Mouse (Mus musculus) thymus, adult 2 months (tissue): ENCODE measurements around the gene Fkbp14. TPM values are rescaled to one million over a fixed set of nuclear protein-coding genes. Genes with fewer than 3 reads are reported as not detected.

Source experiments
- DNase-seq: peaks from one replicate; pipeline ENCODE4 v3.0.0; 2021
- H3K27ac ChIP-seq: fragments of 200-500 bp; 2 replicates; pipeline ENCODE4 v1.5.1; 2012; ENCODE audit warnings: low read length, control low read depth; ENCODE audit not compliant: control insufficient read depth, insufficient read depth
- H3K27me3 ChIP-seq: fragments of 200-500 bp; 2 replicates; pipeline ENCODE4 v1.6.1; 2012; ENCODE audit warnings: mild to moderate bottlenecking, low read length, moderate library complexity, mixed read lengths; ENCODE audit not compliant: control insufficient read depth, insufficient read depth
- H3K36me3 ChIP-seq: fragments of 200-500 bp; 2 replicates; pipeline ENCODE4 v1.6.1; 2012; ENCODE audit warnings: mild to moderate bottlenecking, low read length, moderate library complexity; ENCODE audit not compliant: control insufficient read depth, insufficient read depth
- H3K4me1 ChIP-seq: fragments of 200-500 bp; replicated peaks from 2 replicates; pipeline ENCODE4 v1.6.1; 2012; ENCODE audit warnings: low read length; ENCODE audit not compliant: control insufficient read depth, insufficient read depth
- H3K4me3 ChIP-seq: fragments of 200-500 bp; 2 replicates; pipeline ENCODE4 v1.5.1; 2012; ENCODE audit warnings: mild to moderate bottlenecking, low read length, control low read depth, moderate library complexity; ENCODE audit not compliant: control insufficient read depth, insufficient read depth
- CTCF ChIP-seq: fragments of 200-500 bp; IDR thresholded peaks from 2 replicates; pipeline ENCODE4 v1.5.1; 2012; ENCODE audit warnings: mild to moderate bottlenecking, control low read depth, low read length, moderate library complexity, borderline replicate concordance; ENCODE audit not compliant: control insufficient read depth, poor library complexity, insufficient read depth; ENCODE audit errors: extremely low read depth
- POLR2A ChIP-seq: fragments of 200-500 bp; IDR thresholded peaks from 2 replicates; pipeline ENCODE4 v1.6.1; 2012; ENCODE audit warnings: mild to moderate bottlenecking, low read length, control low read depth, moderate library complexity; ENCODE audit not compliant: control insufficient read depth, poor library complexity, insufficient read depth; ENCODE audit errors: extremely low read depth
- WGBS: fragments of 180-500 bp; shearing (Covaris S2); methylation state at CpG from one replicate; pipeline ENCODE4 v1.1.7; 2018; 5-methylcytosine and 5-hydroxymethylcytosine counted together
- polyA plus RNA-seq: library from polyadenylated mRNA; depleted of rRNA; stranded (reverse); fragments of >200 nt; gene quantifications from 2 replicates; pipeline ENCODE4 v1.2.3, GENCODE M21; 2012

The Fkbp14 gene
- polyA plus RNA-seq, 1 experiment: 1.1 TPM

DNA sequence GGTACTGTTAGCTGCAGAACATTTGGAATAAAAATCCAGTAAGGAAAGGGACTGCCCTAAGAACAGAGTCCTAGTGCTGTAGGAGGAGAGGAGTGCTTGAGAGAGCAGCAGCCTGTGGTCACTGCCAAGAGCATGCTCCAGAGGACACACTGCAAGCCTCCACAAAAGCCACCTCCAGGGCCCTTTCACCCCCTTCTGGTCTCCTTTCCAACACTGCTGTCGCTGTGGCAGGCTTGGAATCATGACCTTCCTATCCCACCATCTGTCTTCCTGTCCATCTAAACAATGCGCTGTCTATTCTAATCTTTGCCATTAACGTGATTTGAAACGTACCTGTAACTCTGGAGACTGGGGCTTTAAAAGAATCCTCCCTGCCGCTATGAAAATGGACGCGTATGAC is 38.6 kb downstream of the Fkbp14 start:
- TF ChIP-seq CTCF: no peak
- no peak for TF ChIP-seq POLR2A
- no peaks in the 10 kb centered on the region for H3K4me1 ChIP-seq
- no peak overlapping the region for H3K4me3 ChIP-seq
- 87% methylated on average over 7 of the region's 7 CpGs for WGBS
- H3K36me3 ChIP-seq: no peaks in the 10 kb centered on the region
- H3K27ac ChIP-seq: no peak overlapping the region
- DNase-seq: no peak
- H3K27me3 ChIP-seq: no peaks in the 10 kb centered on the region

DNA sequence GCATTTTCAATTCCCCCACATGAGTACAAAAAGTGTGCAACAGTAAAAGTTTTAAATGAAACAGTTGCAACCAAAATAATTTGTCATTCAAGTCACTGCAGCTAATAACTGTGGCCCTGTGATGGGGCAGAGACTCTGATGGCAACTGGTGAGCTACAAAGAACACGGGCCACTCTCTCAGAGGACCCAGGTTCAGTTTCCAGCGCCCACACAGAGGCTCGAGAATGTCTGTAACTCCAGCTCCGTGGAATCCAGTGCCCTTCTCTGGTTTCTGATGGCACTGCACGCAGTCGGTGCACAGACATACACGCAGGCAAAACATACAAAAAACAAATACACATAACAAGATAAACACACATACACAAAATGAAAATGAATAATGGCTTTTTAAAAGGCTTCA is 39.4 kb downstream of the Fkbp14 start:
- DNase-seq: no peak
- Histone ChIP-seq H3K4me1 (no peaks in the 10 kb centered on the region), H3K4me3 (no peak overlapping the region), H3K27ac (no peak overlapping the region), H3K27me3 (no peaks in the 10 kb centered on the region), H3K36me3 (no peaks in the 10 kb centered on the region)
- no peak for TF ChIP-seq CTCF
- WGBS: 92% methylated on average over 7 of the region's 7 CpGs

GRCm38 (mm10) chr6:54555816-54556215 is 41.3 kb downstream of the Fkbp14 start:
- TF ChIP-seq CTCF: no peak
- TF ChIP-seq POLR2A: no peak
- no peak for DNase-seq
- Histone ChIP-seq H3K4me3 (no peak overlapping the region), H3K27me3 (no peaks in the 10 kb centered on the region), H3K27ac (no peak overlapping the region), H3K4me1 (no peaks in the 10 kb centered on the region), H3K36me3 (no peaks in the 10 kb centered on the region)
- 100% methylated on average over 1 of the region's 1 CpGs for WGBS

- Histone ChIP-seq H3K27ac (no peak overlapping the region), H3K4me1 (no peaks in the 10 kb centered on the region), H3K36me3 (no peaks in the 10 kb centered on the region), H3K27me3 (no peaks in the 10 kb centered on the region), H3K4me3 (no peak overlapping the region)
- WGBS: 87% methylated on average over 8 of the region's 8 CpGs
- no peak for DNase-seq
- no peak for TF ChIP-seq POLR2A
- TF ChIP-seq CTCF: no peak
Measured at GRCm38 (mm10) chr6:54554341-54555110, 42.6 kb downstream of the Fkbp14 start.

- no peak overlapping the region for H3K4me3 ChIP-seq
- no peak overlapping the region for H3K27ac ChIP-seq
- no peaks in the 10 kb centered on the region for H3K36me3 ChIP-seq
- no peak for DNase-seq
- TF ChIP-seq POLR2A (no peak), CTCF (no peak)
- WGBS: 40% methylated on average over 2 of the region's 2 CpGs
- no peaks in the 10 kb centered on the region for H3K4me1 ChIP-seq
- H3K27me3 ChIP-seq: no peaks in the 10 kb centered on the region
Measured at GRCm38 (mm10) chr6:54553632-54554031, 43.5 kb downstream of the Fkbp14 start.

DNA sequence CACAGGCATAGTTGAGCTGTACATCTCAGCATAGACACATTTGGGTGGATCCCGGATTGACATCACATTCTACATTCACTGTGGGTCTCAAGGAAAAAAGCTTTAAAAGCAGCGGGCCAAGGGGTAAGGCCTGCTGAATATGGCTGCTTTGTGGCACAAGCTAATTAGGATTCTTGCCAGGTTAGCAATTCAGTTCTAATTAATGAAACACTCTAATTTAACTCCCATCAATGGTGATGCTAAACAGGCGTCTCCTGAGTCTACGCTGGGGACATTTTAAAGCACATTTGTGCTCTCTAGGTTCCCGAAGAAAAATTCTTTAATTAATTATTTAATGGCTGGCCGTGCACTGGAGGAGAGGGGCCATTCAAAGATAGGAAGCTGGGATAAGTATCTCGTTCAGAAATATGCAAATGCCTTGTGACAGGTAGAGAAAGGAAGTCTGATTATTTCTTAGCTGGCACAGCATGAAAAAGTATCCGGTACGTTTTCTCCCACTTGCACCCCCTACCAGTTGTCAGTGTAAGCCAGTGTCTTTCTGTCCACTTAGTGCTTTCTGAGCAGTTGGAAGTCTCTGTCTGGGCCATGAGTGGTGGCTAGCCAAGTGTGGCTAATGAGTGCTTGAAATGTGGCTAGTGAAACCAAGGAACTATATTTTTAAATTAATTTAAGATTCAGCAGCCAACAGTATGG is 44.2 kb downstream of the Fkbp14 start:
- no peak overlapping the region for H3K4me3 ChIP-seq
- H3K27me3 ChIP-seq: no peaks in the 10 kb centered on the region

GRCm38 (mm10) chr6:54550801-54551323 is 46.2 kb downstream of the Fkbp14 start:
- WGBS: 86% methylated on average over 6 of the region's 7 CpGs

More for the DNA sequence above, 44.2 kb downstream of the Fkbp14 start:
- Histone ChIP-seq H3K4me1 (no peaks in the 10 kb centered on the region), H3K36me3 (no peaks in the 10 kb centered on the region), H3K27ac (no peak overlapping the region)
- WGBS: 93% methylated on average over 9 of the region's 9 CpGs
- DNase-seq: no peak
- TF ChIP-seq POLR2A (no peak), CTCF (no peak)

More at GRCm38 (mm10) chr6:54550801-54551323, 46.2 kb downstream of the Fkbp14 start:
- Histone ChIP-seq H3K36me3 (no peaks in the 10 kb centered on the region), H3K27ac (no peak overlapping the region), H3K4me3 (no peak overlapping the region), H3K27me3 (no peaks in the 10 kb centered on the region), H3K4me1 (no peaks in the 10 kb centered on the region)
- no peak for DNase-seq
- TF ChIP-seq CTCF (no peak), POLR2A (no peak)
